Mouse (Mus musculus): ENCODE data around the gene Cdcp1. TPM values are rescaled to one million over a fixed set of nuclear protein-coding genes. Genes with fewer than 3 reads are reported as not detected.
A peak's percentile ranks its signal among the peaks of the same experiment; 100 is the strongest.

Cdcp1 gene
- polyA plus RNA-seq, 1 experiment from 2014 or later: 0.14 TPM

DNA sequence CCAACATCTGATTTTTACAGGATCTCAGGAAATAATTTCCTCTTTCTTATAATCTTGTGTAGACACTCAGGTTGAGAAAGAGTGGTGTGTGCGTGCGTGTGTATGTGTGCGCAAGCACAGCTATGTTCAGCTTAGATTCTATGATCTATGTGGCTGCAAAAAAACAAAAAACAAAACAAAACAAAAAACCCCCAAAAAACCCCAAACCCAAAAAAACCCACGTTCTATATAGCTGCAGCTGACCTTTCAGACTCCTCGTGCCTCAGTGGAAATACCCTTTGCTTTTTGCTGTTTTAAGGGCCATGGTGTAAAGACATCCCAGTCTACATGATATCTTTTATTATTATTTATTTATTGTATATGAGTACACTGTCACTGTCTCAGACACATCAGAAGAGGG is 25.4 kb upstream of the Cdcp1 start:
- Histone ChIP-seq H3K4me3 (replicated peaks; ENCODE audit: low read length) (no peak overlapping the region), H3K27ac (ENCODE audit: low read length) (no peak overlapping the region), H3K9ac (replicated peaks; ENCODE audit: low read depth, low read length) (no peak overlapping the region), H3K9me3 (ENCODE audit: control insufficient read depth, low read length) (no peaks in the 10 kb centered on the region), H3K4me1 (replicated peaks; ENCODE audit: control insufficient read depth, insufficient read depth, low read length) (peaks cover 3% of the 10 kb centered on the region; the same call in 1 of the 2 replicates), H3K36me3 (ENCODE audit: control insufficient read depth, insufficient read depth) (no peaks in the 10 kb centered on the region), H3K27me3 (replicated peaks; ENCODE audit: control insufficient read depth, insufficient read depth, low read length) (no peaks in the 10 kb centered on the region), H3K4me2 (ENCODE audit: low read length) (no peak overlapping the region)
- WGBS: 93% methylated on average over 5 of the region's 5 CpGs
- ATAC-seq: no peak

DNA sequence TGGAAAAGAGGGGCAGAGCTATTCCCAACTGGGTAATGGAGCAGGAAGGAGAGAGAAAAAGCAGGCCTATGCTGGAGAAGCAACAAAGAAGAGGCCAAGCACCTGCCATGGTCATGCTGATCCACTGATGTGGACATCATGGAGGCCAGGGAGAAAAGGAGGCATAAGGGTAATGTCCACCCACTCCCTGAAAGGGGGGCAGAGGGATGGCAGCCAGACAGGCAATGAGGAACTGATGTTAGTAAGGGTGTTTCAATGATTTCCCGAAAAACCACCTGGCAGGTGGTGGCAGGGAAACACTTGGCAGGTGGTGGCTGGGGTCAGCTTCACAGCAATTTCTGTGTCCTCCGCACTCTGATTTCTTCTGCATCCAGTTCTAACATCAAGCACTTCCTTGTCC is 24.9 kb upstream of the Cdcp1 start:
- peaks cover 3% of the 10 kb centered on the region; the same call in 1 of the 2 replicates for H3K4me1 ChIP-seq (replicated peaks; ENCODE audit: control insufficient read depth, insufficient read depth, low read length)
- no peak overlapping the region for H3K27ac ChIP-seq (ENCODE audit: low read length)
- H3K9ac ChIP-seq (replicated peaks; ENCODE audit: low read depth, low read length): no peak overlapping the region
- ATAC-seq: no peak
- no peak overlapping the region for H3K4me3 ChIP-seq (replicated peaks; ENCODE audit: low read length)
- H3K36me3 ChIP-seq (ENCODE audit: control insufficient read depth, insufficient read depth): no peaks in the 10 kb centered on the region
- no peaks in the 10 kb centered on the region for H3K27me3 ChIP-seq (replicated peaks; ENCODE audit: control insufficient read depth, insufficient read depth, low read length)
- H3K4me2 ChIP-seq (ENCODE audit: low read length): no peak overlapping the region
- WGBS: 97% methylated on average over 2 of the region's 2 CpGs
- H3K9me3 ChIP-seq (ENCODE audit: control insufficient read depth, low read length): no peaks in the 10 kb centered on the region

DNA sequence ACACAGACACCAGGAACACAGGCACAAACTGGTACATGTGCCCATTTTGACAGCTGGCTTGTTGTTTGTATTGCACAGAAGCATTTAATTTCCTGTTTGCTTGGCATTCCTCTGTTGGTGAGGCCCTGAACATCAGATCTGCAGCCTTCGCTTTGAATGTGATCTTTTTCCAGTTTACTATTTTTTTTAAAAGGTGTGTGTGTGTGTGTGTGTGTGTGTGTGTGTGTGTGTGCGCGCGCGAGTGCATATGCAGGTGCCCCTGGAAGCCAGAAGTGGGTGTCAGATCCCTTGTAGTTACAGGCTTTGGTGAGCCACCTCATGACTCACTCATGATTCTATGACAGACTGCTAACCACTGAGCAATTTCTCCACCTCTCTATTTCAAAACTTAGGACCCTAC is 24.4 kb upstream of the Cdcp1 start:
- H3K4me3 ChIP-seq (replicated peaks; ENCODE audit: low read length): no peak overlapping the region
- no peaks in the 10 kb centered on the region for H3K36me3 ChIP-seq (ENCODE audit: control insufficient read depth, insufficient read depth)
- no peaks in the 10 kb centered on the region for H3K27me3 ChIP-seq (replicated peaks; ENCODE audit: control insufficient read depth, insufficient read depth, low read length)
- no peak overlapping the region for H3K27ac ChIP-seq (ENCODE audit: low read length)
- H3K4me2 ChIP-seq (ENCODE audit: low read length): no peak overlapping the region
- ATAC-seq: no peak
- H3K4me1 ChIP-seq (replicated peaks; ENCODE audit: control insufficient read depth, insufficient read depth, low read length): peaks cover 3% of the 10 kb centered on the region; the same call in 1 of the 2 replicates
- 98% methylated on average over 5 of the region's 5 CpGs for WGBS
- no peak overlapping the region for H3K9ac ChIP-seq (replicated peaks; ENCODE audit: low read depth, low read length)
- no peaks in the 10 kb centered on the region for H3K9me3 ChIP-seq (ENCODE audit: control insufficient read depth, low read length)

DNA sequence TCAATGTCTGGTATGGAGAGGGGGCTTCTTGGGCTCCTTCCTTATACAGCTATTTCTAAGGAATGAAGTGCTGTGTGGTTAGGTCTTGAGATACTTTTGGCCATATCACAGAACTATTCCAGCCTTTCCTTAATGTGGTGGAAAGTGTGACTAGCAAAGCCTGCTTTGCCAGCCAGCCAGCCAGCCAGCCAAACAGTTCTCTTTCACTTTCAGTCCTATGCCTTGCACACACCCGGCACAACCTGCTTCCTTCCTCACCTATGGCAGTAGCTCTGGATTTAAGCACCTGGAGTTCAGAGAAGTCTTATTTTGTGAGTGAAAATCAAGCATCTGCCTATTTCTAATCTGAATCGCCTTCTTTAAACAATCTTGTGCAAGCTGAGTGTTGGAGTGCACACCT is 23.8 kb upstream of the Cdcp1 start:
- Histone ChIP-seq H3K4me2 (ENCODE audit: low read length) (no peak overlapping the region), H3K9me3 (ENCODE audit: control insufficient read depth, low read length) (no peaks in the 10 kb centered on the region), H3K27me3 (replicated peaks; ENCODE audit: control insufficient read depth, insufficient read depth, low read length) (no peaks in the 10 kb centered on the region), H3K4me1 (replicated peaks; ENCODE audit: control insufficient read depth, insufficient read depth, low read length) (peaks cover 3% of the 10 kb centered on the region; the same call in 1 of the 2 replicates), H3K4me3 (replicated peaks; ENCODE audit: low read length) (no peak overlapping the region), H3K36me3 (ENCODE audit: control insufficient read depth, insufficient read depth) (no peaks in the 10 kb centered on the region), H3K27ac (ENCODE audit: low read length) (no peak overlapping the region), H3K9ac (replicated peaks; ENCODE audit: low read depth, low read length) (no peak overlapping the region)
- 73% methylated on average over 2 of the region's 2 CpGs for WGBS
- ATAC-seq: no peak

DNA sequence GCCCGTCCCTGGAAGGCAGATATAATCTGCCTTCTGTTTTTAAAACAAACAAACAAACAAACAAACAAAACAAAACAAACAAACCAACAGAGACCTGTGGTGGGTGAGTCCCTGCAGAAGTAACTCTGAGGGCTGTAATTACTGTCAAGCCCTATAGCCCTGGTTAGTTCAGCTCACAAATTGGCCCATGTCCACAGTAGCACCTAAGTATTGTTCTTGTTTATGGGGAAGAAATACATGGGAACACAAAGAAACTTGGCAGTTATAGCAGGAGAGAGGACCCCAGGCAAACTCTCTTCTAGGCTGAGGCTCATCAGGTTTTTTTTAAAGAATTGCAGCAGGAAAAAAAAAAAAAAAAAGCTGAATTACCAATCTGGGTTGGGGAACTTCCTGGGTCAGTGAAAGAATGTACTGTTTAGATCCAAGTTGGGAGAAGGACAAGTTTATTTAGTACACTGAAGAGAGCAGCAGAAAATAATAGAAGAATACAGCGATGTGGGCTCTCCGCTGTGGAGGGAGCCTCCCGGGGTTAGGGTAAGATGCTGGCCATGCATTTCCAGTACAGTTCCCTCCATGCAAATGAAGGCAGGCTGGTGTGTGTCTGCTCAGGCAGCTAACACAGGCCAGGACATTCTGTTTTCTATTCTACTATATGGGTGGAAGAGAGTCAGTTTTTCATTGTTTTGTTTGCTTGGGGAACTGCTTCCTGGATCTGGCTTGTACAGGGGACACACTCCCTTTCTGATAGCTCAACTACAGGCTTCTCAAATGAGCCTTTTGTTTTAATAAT is 22.6 kb upstream of the Cdcp1 start:
- H3K27ac ChIP-seq (ENCODE audit: low read length): peak overlapping the region; percentile 24
- 23% methylated on average over 4 of the region's 4 CpGs for WGBS

DNA sequence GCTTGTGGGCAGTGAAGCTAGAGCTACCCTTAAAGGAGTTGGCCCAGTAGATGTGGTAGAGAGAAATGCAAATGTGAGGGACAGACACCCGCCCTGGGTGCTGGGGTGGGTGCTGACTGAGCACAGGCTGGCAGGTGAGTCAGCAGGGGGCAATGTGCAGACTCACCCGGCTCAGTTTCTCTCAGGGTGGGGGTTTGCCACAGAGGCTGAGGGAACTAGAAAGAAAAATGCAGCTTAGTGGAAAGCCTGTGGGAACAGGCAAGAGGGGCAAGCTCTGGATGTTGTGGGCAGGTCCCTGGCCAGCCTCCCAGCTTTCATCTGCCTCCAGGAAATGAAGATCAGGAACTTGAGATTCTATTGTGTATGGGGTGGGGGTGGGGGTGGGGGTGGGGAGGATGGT is 21.9 kb upstream of the Cdcp1 start:
- WGBS: 30% methylated on average over 2 of the region's 2 CpGs
- Histone ChIP-seq H3K27me3 (replicated peaks; ENCODE audit: control insufficient read depth, insufficient read depth, low read length) (no peaks in the 10 kb centered on the region), H3K36me3 (ENCODE audit: control insufficient read depth, insufficient read depth) (no peaks in the 10 kb centered on the region), H3K9me3 (ENCODE audit: control insufficient read depth, low read length) (no peaks in the 10 kb centered on the region), H3K9ac (replicated peaks; ENCODE audit: low read depth, low read length) (no peak overlapping the region), H3K27ac (ENCODE audit: low read length) (no peak overlapping the region), H3K4me3 (replicated peaks; ENCODE audit: low read length) (no peak overlapping the region), H3K4me2 (ENCODE audit: low read length) (no peak overlapping the region), H3K4me1 (replicated peaks; ENCODE audit: control insufficient read depth, insufficient read depth, low read length) (peaks cover 3% of the 10 kb centered on the region; the same call in 1 of the 2 replicates)
- ATAC-seq: no peak

More for the DNA sequence above, 22.6 kb upstream of the Cdcp1 start:
- H3K4me1 ChIP-seq (replicated peaks; ENCODE audit: control insufficient read depth, insufficient read depth, low read length): peaks cover 3% of the 10 kb centered on the region; the same call in 1 of the 2 replicates
- no peak overlapping the region for H3K9ac ChIP-seq (replicated peaks; ENCODE audit: low read depth, low read length)
- H3K9me3 ChIP-seq (ENCODE audit: control insufficient read depth, low read length): no peaks in the 10 kb centered on the region
- no peak overlapping the region for H3K4me2 ChIP-seq (ENCODE audit: low read length)
- H3K4me3 ChIP-seq (replicated peaks; ENCODE audit: low read length): no peak overlapping the region
- no peaks in the 10 kb centered on the region for H3K27me3 ChIP-seq (replicated peaks; ENCODE audit: control insufficient read depth, insufficient read depth, low read length)
- peak; percentile 38; the same call in 1 of the 2 replicates for ATAC-seq
- no peaks in the 10 kb centered on the region for H3K36me3 ChIP-seq (ENCODE audit: control insufficient read depth, insufficient read depth)

DNA sequence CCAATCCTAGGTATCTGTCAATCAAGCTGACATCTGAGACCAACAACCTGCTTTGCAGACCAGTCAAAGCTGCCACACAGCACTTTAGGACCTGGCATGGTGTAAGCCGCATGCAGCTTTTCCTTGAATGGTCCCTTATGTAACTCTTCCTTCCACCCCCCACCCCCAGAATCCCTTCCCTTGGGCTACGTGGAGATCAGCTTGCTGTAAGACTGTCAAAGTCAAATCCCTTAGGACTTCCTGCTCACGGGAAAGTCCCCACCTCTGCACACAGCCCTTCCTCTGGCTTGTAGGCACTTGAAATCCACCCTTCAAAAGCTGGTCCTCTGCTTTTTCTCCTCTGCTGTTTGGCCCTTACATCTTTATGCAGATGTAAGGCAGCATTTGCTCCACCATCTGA is 19.8 kb upstream of the Cdcp1 start:
- ATAC-seq: no peak
- no peak overlapping the region for H3K9ac ChIP-seq (replicated peaks; ENCODE audit: low read depth, low read length)
- H3K9me3 ChIP-seq (ENCODE audit: control insufficient read depth, low read length): no peaks in the 10 kb centered on the region

DNA sequence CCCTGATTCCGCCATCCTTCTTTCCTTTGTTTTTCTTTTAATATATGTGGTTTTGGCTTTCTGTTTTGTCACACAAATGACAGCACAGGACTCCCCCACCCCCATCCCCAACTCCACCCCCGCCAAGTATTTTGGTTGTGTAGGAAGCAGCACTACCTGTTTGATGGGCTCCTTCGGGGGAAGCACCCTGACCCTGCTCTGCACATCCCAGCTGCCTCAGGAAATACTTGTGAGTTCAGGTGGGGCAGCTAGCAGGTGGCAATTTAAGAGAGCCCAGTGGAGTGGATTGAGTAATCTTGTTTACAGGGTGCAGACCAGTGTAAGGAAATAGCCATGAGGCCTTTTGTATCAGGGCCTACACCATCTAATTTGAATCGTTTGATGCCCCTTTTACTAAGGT is 14.0 kb upstream of the Cdcp1 start:
- H3K9me3 ChIP-seq (ENCODE audit: control insufficient read depth, low read length): no peaks in the 10 kb centered on the region
- WGBS: 64% methylated on average over 4 of the region's 4 CpGs
- no peak for ATAC-seq
- no peak overlapping the region for H3K9ac ChIP-seq (replicated peaks; ENCODE audit: low read depth, low read length)
- H3K36me3 ChIP-seq (ENCODE audit: control insufficient read depth, insufficient read depth): no peaks in the 10 kb centered on the region
- no peaks in the 10 kb centered on the region for H3K27me3 ChIP-seq (replicated peaks; ENCODE audit: control insufficient read depth, insufficient read depth, low read length)
- H3K27ac ChIP-seq (ENCODE audit: low read length): no peak overlapping the region
- no peaks in the 10 kb centered on the region for H3K4me1 ChIP-seq (replicated peaks; ENCODE audit: control insufficient read depth, insufficient read depth, low read length)
- no peak overlapping the region for H3K4me2 ChIP-seq (ENCODE audit: low read length)
- H3K4me3 ChIP-seq (replicated peaks; ENCODE audit: low read length): no peak overlapping the region

More for the DNA sequence above, 19.8 kb upstream of the Cdcp1 start:
- Histone ChIP-seq H3K36me3 (ENCODE audit: control insufficient read depth, insufficient read depth) (no peaks in the 10 kb centered on the region), H3K4me2 (ENCODE audit: low read length) (no peak overlapping the region), H3K4me1 (replicated peaks; ENCODE audit: control insufficient read depth, insufficient read depth, low read length) (peaks cover 3% of the 10 kb centered on the region; the same call in 1 of the 2 replicates), H3K27ac (ENCODE audit: low read length) (no peak overlapping the region), H3K4me3 (replicated peaks; ENCODE audit: low read length) (no peak overlapping the region), H3K27me3 (replicated peaks; ENCODE audit: control insufficient read depth, insufficient read depth, low read length) (no peaks in the 10 kb centered on the region)
- WGBS: 65% methylated on average over 3 of the region's 3 CpGs

DNA sequence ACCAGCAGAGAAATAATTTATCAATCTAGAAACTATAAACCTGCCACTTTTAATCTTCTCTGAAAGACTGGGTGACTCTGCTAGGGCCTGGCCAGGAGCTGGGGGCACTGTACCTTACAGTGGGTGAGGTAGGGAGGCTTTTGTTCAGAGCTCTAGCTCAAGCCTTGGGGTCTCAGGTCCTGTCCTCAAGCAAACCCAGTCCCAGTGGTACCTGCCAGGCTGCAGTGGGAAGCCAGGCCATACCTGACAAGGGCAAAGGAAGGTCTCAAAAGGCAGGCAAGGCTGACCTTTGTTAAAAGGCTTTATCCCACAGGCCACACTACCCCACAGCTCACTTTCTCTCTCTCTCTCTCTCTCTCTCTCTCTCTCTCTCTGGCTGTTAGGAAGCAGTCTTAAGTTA is 12.8 kb upstream of the Cdcp1 start:
- H3K9ac ChIP-seq (replicated peaks; ENCODE audit: low read depth, low read length): no peak overlapping the region
- H3K9me3 ChIP-seq (ENCODE audit: control insufficient read depth, low read length): no peaks in the 10 kb centered on the region
- no peak overlapping the region for H3K4me2 ChIP-seq (ENCODE audit: low read length)
- no peaks in the 10 kb centered on the region for H3K4me1 ChIP-seq (replicated peaks; ENCODE audit: control insufficient read depth, insufficient read depth, low read length)
- H3K36me3 ChIP-seq (ENCODE audit: control insufficient read depth, insufficient read depth): no peaks in the 10 kb centered on the region
- no peak overlapping the region for H3K27ac ChIP-seq (ENCODE audit: low read length)
- H3K27me3 ChIP-seq (replicated peaks; ENCODE audit: control insufficient read depth, insufficient read depth, low read length): no peaks in the 10 kb centered on the region
- no peak for ATAC-seq
- H3K4me3 ChIP-seq (replicated peaks; ENCODE audit: low read length): no peak overlapping the region
